Mouse (Mus musculus) bone marrow, adult 2 months (tissue): Measurements from ENCODE around the gene Xiap.

Experiments used
- CTCF ChIP-seq: fragments of 200-500 bp; IDR thresholded peaks from 2 replicates; pipeline ENCODE4 v1.5.1; 2011; ENCODE audit warnings: low read length, control low read depth; ENCODE audit not compliant: control insufficient read depth, insufficient read depth
- POLR2A ChIP-seq: fragments of 200-500 bp; IDR thresholded peaks from 2 replicates; pipeline ENCODE4 v1.6.1; 2011; ENCODE audit warnings: low read depth, mild to moderate bottlenecking, control low read depth, low read length, borderline replicate concordance; ENCODE audit not compliant: control insufficient read depth

DNA sequence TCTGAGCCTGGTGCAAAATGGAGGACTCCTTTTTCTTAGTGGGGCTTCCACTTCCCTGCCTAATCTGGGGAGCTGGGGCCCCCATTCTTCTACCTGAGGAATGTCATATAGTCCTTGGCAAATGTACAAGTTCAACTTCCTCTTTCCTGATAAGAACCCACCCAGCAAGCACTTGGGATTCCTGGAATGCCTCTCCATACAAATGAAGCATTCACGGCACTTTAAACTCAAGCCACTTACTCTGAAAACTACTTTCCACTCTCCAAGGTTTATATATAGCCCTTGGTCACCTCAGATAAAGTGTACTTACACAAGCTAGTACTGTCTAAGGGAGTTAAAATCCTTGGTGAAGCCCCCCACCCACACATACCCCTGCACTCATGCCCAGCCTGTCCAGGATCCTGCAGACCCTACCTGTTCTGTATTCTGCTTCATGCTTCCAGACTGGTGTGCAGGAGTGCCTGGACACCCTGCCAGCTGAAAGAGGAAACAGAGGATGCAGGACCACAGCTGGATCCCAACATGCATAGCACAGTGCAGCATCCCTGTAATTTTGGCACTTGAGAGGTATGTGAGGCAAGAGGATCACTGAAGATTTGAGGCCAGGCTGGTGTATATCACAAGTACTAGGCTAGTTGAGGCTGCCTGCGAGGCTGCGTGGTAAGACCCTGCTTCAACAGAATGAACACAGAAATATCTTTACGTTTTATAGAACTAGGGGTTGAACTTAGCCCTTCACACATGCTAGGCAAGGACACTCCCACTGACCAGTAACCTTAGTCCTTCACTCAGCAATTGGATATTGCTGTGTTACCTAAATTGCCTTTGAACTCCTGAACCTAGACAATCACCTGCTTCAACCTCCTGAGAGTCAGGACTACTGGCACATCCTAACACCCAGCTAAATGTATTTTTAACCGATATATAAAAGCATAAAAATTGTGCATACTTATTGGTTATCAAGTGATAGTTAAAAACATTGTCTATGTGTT is 8.5 kb upstream of the Xiap start:
- TF ChIP-seq CTCF = no peak
- TF ChIP-seq POLR2A = no peak
